Mouse (Mus musculus) limb, embryonic 13.5 days (tissue): ENCODE results near the gene Arhgap21. TPM values are rescaled to one million over a fixed set of nuclear protein-coding genes. Genes with fewer than 3 reads are reported as not detected.

Source experiments
- ATAC-seq: fragments of 200-750 bp; cut with Nextera tagmentation; 2 replicates; pipeline ENCODE4 v1.8.0; 2017; ENCODE audit warnings: low read depth, moderate number of reproducible peaks, moderate TSS enrichment; ENCODE audit not compliant: low FRiP score
- H3K27ac ChIP-seq: fragments of 300-500 bp; sonication (generic); 2 replicates; pipeline ENCODE4 v1.5.1; 2015; ENCODE audit warnings: inconsistent platforms, mild to moderate bottlenecking, moderate library complexity
- H3K27me3 ChIP-seq: fragments of 300-500 bp; sonication (generic); 2 replicates; pipeline ENCODE4 v1.6.1; 2015; ENCODE audit warnings: mild to moderate bottlenecking, inconsistent platforms
- H3K36me3 ChIP-seq: fragments of 300-500 bp; sonication (generic); 2 replicates; pipeline ENCODE4 v1.6.1; 2015; ENCODE audit warnings: inconsistent platforms, mild to moderate bottlenecking, moderate library complexity
- H3K4me1 ChIP-seq: fragments of 300-500 bp; sonication (generic); 2 replicates; pipeline ENCODE4 v1.6.1; 2015; ENCODE audit warnings: inconsistent platforms
- H3K4me2 ChIP-seq: fragments of 300-500 bp; sonication (generic); replicated peaks from 2 replicates; pipeline ENCODE4 v1.6.1; 2015; ENCODE audit warnings: inconsistent platforms, mild to moderate bottlenecking, moderate library complexity
- H3K4me3 ChIP-seq: fragments of 300-500 bp; sonication (generic); 2 replicates; pipeline ENCODE4 v1.5.1; 2015; ENCODE audit warnings: moderate library complexity, mild to moderate bottlenecking, inconsistent platforms
- H3K9ac ChIP-seq: fragments of 300-500 bp; sonication (generic); 2 replicates; pipeline ENCODE4 v1.6.1; 2015; ENCODE audit warnings: mild to moderate bottlenecking, inconsistent platforms
- H3K9me3 ChIP-seq: fragments of 300-500 bp; sonication (generic); 2 replicates; pipeline ENCODE4 v1.6.1; 2016; ENCODE audit warnings: inconsistent platforms
- WGBS: fragments of 180-500 bp; shearing (Covaris S2); methylation state at CpG from one replicate; pipeline ENCODE4 v1.1.7; 2015; 5-methylcytosine and 5-hydroxymethylcytosine counted together
- polyA plus RNA-seq: library from polyadenylated mRNA; unstranded; fragments of >200 nt; fragmentation: Nextera tagmentation; extraction: Ambion mirVana; gene quantifications from 2 replicates; pipeline ENCODE4 v1.2.1, GENCODE M21; 2015

Gene Arhgap21
- polyA plus RNA-seq, 1 experiment from 2014 or later: 11.1 TPM

DNA sequence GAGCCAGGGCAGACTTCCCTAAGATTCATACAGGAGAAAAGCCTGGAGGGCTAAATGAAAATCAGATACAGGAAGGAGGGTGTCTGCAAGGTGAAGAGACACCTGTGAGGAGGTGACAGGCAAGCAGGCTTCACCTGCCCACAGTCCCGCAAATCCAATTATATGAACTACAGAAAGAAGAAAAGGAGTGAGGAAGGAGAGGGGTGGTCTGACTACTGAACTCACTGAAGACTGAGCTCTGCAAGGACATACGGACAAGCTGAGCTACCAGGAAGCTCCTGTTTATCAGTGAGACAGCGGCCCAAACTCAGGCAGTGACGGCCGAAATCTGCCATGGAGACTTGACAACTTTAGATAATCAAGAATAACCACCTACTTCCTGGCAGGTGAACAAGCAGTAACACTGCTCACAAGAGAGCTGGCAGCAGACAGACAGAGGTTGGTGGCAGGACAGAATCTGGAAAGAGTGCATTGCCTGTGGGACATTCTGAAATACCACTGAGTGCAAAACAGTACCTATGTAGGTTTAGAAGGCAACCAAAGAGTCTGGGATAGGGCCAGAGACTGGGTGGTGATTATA, 5.4 kb downstream of the Arhgap21 start:
- H3K4me1 ChIP-seq: peaks cover 39% of the 10 kb centered on the region
- H3K9ac ChIP-seq: no peak overlapping the region
- H3K4me3 ChIP-seq: no peak overlapping the region
- no peak for ATAC-seq
- WGBS: 82% methylated on average over 5 of the region's 5 CpGs
- no peak overlapping the region for H3K4me2 ChIP-seq
- no peaks in the 10 kb centered on the region for H3K36me3 ChIP-seq
- no peaks in the 10 kb centered on the region for H3K27me3 ChIP-seq
- H3K9me3 ChIP-seq: no peaks in the 10 kb centered on the region
- H3K27ac ChIP-seq: no peak overlapping the region

GRCm38 (mm10) chr2:20962284-20962683, 6.4 kb downstream of the Arhgap21 start:
- WGBS: 43% methylated on average over 2 of the region's 2 CpGs
- no peak overlapping the region for H3K4me2 ChIP-seq

GRCm38 (mm10) chr2:20961825-20962224, 6.9 kb downstream of the Arhgap21 start:
- Histone ChIP-seq H3K9me3 (no peaks in the 10 kb centered on the region), H3K27me3 (no peaks in the 10 kb centered on the region), H3K4me3 (no peak overlapping the region), H3K27ac (no peak overlapping the region), H3K36me3 (no peaks in the 10 kb centered on the region), H3K4me2 (no peak overlapping the region), H3K9ac (no peak overlapping the region), H3K4me1 (peaks cover 32% of the 10 kb centered on the region)
- 39% methylated on average over 6 of the region's 6 CpGs for WGBS
- no peak for ATAC-seq

More at GRCm38 (mm10) chr2:20962284-20962683, 6.4 kb downstream of the Arhgap21 start:
- H3K27ac ChIP-seq: no peak overlapping the region
- no peak overlapping the region for H3K9ac ChIP-seq
- H3K27me3 ChIP-seq: no peaks in the 10 kb centered on the region
- no peak for ATAC-seq
- H3K36me3 ChIP-seq: no peaks in the 10 kb centered on the region
- H3K9me3 ChIP-seq: no peaks in the 10 kb centered on the region
- H3K4me3 ChIP-seq: no peak overlapping the region
- H3K4me1 ChIP-seq: peaks cover 37% of the 10 kb centered on the region

- Histone ChIP-seq H3K27ac (no peak overlapping the region), H3K9me3 (no peaks in the 10 kb centered on the region), H3K27me3 (no peaks in the 10 kb centered on the region), H3K4me3 (no peak overlapping the region), H3K9ac (no peak overlapping the region), H3K4me1 (peaks cover 27% of the 10 kb centered on the region), H3K4me2 (no peak overlapping the region), H3K36me3 (no peaks in the 10 kb centered on the region)
- ATAC-seq: no peak
- 68% methylated on average over 8 of the region's 8 CpGs for WGBS
Measured at GRCm38 (mm10) chr2:20961295-20961694, 7.4 kb downstream of the Arhgap21 start.

DNA sequence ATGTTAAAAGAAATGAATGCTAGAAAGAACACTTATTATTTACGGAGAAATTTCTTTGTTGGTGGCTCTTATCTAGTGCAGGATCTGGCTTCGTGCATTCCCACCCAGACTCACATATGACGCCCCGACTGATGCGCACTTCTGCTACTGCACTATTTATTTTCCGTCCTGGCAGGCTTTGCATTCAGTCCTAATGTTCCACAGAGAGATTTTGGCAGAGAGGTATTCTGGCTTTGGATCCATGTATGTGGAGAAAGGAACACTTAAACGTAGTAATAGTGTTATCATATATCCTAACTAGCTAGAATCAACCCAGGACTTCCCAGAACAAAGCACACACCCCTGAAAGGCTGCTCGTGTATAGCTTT, 8.0 kb downstream of the Arhgap21 start:
- 83% methylated on average over 8 of the region's 8 CpGs for WGBS
- Histone ChIP-seq H3K27me3 (no peaks in the 10 kb centered on the region), H3K9me3 (no peaks in the 10 kb centered on the region), H3K9ac (no peak overlapping the region), H3K27ac (no peak overlapping the region), H3K4me2 (no peak overlapping the region), H3K4me3 (no peak overlapping the region), H3K4me1 (peaks cover 20% of the 10 kb centered on the region), H3K36me3 (no peaks in the 10 kb centered on the region)
- no peak for ATAC-seq

GRCm38 (mm10) chr2:20959906-20960667, 8.6 kb downstream of the Arhgap21 start:
- ATAC-seq: no peak
- Histone ChIP-seq H3K4me1 (peaks cover 19% of the 10 kb centered on the region), H3K9ac (no peak overlapping the region), H3K9me3 (no peaks in the 10 kb centered on the region), H3K4me2 (no peak overlapping the region), H3K36me3 (no peaks in the 10 kb centered on the region), H3K27me3 (no peaks in the 10 kb centered on the region), H3K27ac (no peak overlapping the region), H3K4me3 (no peak overlapping the region)
- WGBS: 70% methylated on average over 9 of the region's 9 CpGs

GRCm38 (mm10) chr2:20959045-20959444, 9.6 kb downstream of the Arhgap21 start:
- no peak for ATAC-seq
- H3K9me3 ChIP-seq: no peaks in the 10 kb centered on the region
- peaks cover 19% of the 10 kb centered on the region for H3K4me1 ChIP-seq
- H3K27ac ChIP-seq: no peak overlapping the region
- H3K27me3 ChIP-seq: no peaks in the 10 kb centered on the region
- H3K4me2 ChIP-seq: no peak overlapping the region
- no peak overlapping the region for H3K4me3 ChIP-seq
- H3K9ac ChIP-seq: no peak overlapping the region
- WGBS: 28% methylated on average over 2 of the region's 2 CpGs
- H3K36me3 ChIP-seq: no peaks in the 10 kb centered on the region

GRCm38 (mm10) chr2:20957995-20958394, 10.7 kb downstream of the Arhgap21 start:
- WGBS: 89% methylated on average over 1 of the region's 1 CpGs
- H3K9ac ChIP-seq: no peak overlapping the region
- H3K4me2 ChIP-seq: no peak overlapping the region
- no peaks in the 10 kb centered on the region for H3K27me3 ChIP-seq
- no peaks in the 10 kb centered on the region for H3K36me3 ChIP-seq
- ATAC-seq: no peak
- H3K9me3 ChIP-seq: no peaks in the 10 kb centered on the region
- no peak overlapping the region for H3K4me3 ChIP-seq
- H3K27ac ChIP-seq: no peak overlapping the region
- H3K4me1 ChIP-seq: peaks cover 10% of the 10 kb centered on the region

GRCm38 (mm10) chr2:20956716-20957115, 12.0 kb downstream of the Arhgap21 start:
- ATAC-seq: no peak
- Histone ChIP-seq H3K4me2 (no peak overlapping the region), H3K36me3 (no peaks in the 10 kb centered on the region), H3K4me1 (peaks cover under 1% of the 10 kb centered on the region), H3K27me3 (no peaks in the 10 kb centered on the region), H3K9me3 (no peaks in the 10 kb centered on the region), H3K9ac (no peak overlapping the region), H3K27ac (no peak overlapping the region), H3K4me3 (no peak overlapping the region)
- WGBS: 69% methylated on average over 5 of the region's 5 CpGs

GRCm38 (mm10) chr2:20955996-20956395, 12.7 kb downstream of the Arhgap21 start:
- no peak overlapping the region for H3K27ac ChIP-seq
- no peak overlapping the region for H3K9ac ChIP-seq
- H3K4me3 ChIP-seq: no peak overlapping the region
- no peak for ATAC-seq
- no peaks in the 10 kb centered on the region for H3K27me3 ChIP-seq
- no peaks in the 10 kb centered on the region for H3K9me3 ChIP-seq
- no peaks in the 10 kb centered on the region for H3K4me1 ChIP-seq
- no peak overlapping the region for H3K4me2 ChIP-seq
- 47% methylated on average over 6 of the region's 6 CpGs for WGBS
- no peaks in the 10 kb centered on the region for H3K36me3 ChIP-seq

DNA sequence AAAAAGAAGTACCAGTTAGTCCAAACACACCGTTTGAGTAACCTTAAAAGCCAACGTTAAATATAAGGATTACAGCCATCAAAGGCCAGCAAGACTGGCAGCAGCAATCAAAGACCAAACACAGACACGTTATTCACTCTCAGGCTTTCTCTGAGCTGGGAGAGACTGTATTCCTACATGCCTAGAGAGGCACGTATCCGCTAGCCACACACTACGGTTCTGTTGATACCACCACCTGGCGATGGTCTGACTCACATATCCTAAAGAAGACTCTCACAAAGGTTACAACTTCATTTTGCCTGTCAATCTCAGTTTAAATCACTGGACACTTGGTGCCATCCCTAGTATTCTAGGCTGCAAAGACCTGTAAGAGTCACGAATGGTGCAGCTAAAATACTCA, 13.3 kb downstream of the Arhgap21 start:
- no peaks in the 10 kb centered on the region for H3K27me3 ChIP-seq
- ATAC-seq: no peak
- H3K4me2 ChIP-seq: no peak overlapping the region
- no peak overlapping the region for H3K27ac ChIP-seq
- WGBS: 67% methylated on average over 8 of the region's 8 CpGs
- H3K9me3 ChIP-seq: no peaks in the 10 kb centered on the region
- no peak overlapping the region for H3K9ac ChIP-seq
- H3K4me3 ChIP-seq: no peak overlapping the region
- H3K36me3 ChIP-seq: no peaks in the 10 kb centered on the region
- H3K4me1 ChIP-seq: no peaks in the 10 kb centered on the region

GRCm38 (mm10) chr2:20952716-20953115, 16.0 kb downstream of the Arhgap21 start:
- Histone ChIP-seq H3K36me3 (no peaks in the 10 kb centered on the region), H3K4me2 (no peak overlapping the region), H3K4me1 (no peaks in the 10 kb centered on the region), H3K27me3 (no peaks in the 10 kb centered on the region), H3K4me3 (no peak overlapping the region), H3K9me3 (no peaks in the 10 kb centered on the region), H3K9ac (no peak overlapping the region), H3K27ac (no peak overlapping the region)
- no peak for ATAC-seq
- WGBS: 43% methylated on average over 4 of the region's 4 CpGs

- Histone ChIP-seq H3K36me3 (no peaks in the 10 kb centered on the region), H3K9me3 (no peaks in the 10 kb centered on the region), H3K4me3 (no peak overlapping the region), H3K27ac (no peak overlapping the region), H3K4me2 (no peak overlapping the region), H3K27me3 (no peaks in the 10 kb centered on the region), H3K4me1 (0 out of 2 replicates have a peak, but pooled peaks cover under 1% of the 10 kb centered on the region), H3K9ac (no peak overlapping the region)
- ATAC-seq: no peak
- WGBS: 70% methylated on average over 3 of the region's 3 CpGs
Measured at GRCm38 (mm10) chr2:20949168-20949567, 19.5 kb downstream of the Arhgap21 start.
